Mouse (Mus musculus) activated CD4-positive, CD25-positive, alpha-beta regulatory T cell, adult 9 weeks (primary cell): ENCODE results near the gene Phb. TPM values are rescaled to one million over a fixed set of nuclear protein-coding genes. Genes with fewer than 3 reads are reported as not detected.

Experiments used
- polyA plus RNA-seq: library from polyadenylated mRNA; unstranded; fragments of 100-300 nt; shearing (Covaris generic); gene quantifications from one replicate; pipeline ENCODE4 v1.2.1, GENCODE M21; 2017

Gene Phb
- polyA plus RNA-seq = 107 TPM

GRCm38 (mm10) chr11:95666529-95667149, at the start of gene Phb:
Phb (plus strand) TSS chr11:95666957.

GRCm38 (mm10) chr11:95712563-95713224, 45.9 kb downstream of the Phb start, which contains the start of gene Zfp652:
Zfp652 (plus strand) TSS chr11:95712673.

GRCm38 (mm10) chr11:95723287-95723686, 56.5 kb downstream of the Phb start, which contains the start of gene B130006D01Rik:
B130006D01Rik (plus strand) TSS chr11:95723587.

Other genes starting within 250 kb of the Phb start
- gene Nxph3, start 152.4 kb upstream of the Phb start, polyA plus RNA-seq = not detected
- gene Ngfr, start 79.2 kb upstream of the Phb start, polyA plus RNA-seq = not detected
- 6.4 TPM for gene Zfp652, start 45.7 kb downstream of the Phb start, polyA plus RNA-seq
- gene B130006D01Rik, start 56.6 kb downstream of the Phb start, polyA plus RNA-seq = 1.8 TPM
- gene Phospho1, start 157.5 kb downstream of the Phb start, polyA plus RNA-seq = not detected
- 50.0 TPM for gene Gngt2, start 170.3 kb downstream of the Phb start, polyA plus RNA-seq
- 64.6 TPM for gene Abi3, start 175.5 kb downstream of the Phb start, polyA plus RNA-seq
- gene B4galnt2, start 247.9 kb downstream of the Phb start, polyA plus RNA-seq = 0.21 TPM